23 mouse cellular contexts compared by ENCODE assay signal in genomic region chr19:29887476-29887875, GRCm38 (mm10). TPM values are rescaled to one million over a fixed set of nuclear protein-coding genes. Genes with fewer than 3 reads are reported as not detected.
DNase-seq lines count a peak whose midpoint lies in the region; ATAC-seq lines count a peak whose summit lies in the region.
"Had no signal": no experiment of that assay in that cellular context is flagged by ENCODE, and none has a peak within 500 bp of the region (broad histone marks: within the 10 kb centered on the region; RNA-seq: fewer than 3 reads in every experiment).

No protein-coding gene starts in this region.

- peak; percentile 44 for DNase-seq in 3134 (ENCODE audit: extremely low read depth, insufficient read length, low spot score)
- DNase-seq in 416B (ENCODE audit: low read depth): peak; percentile 39
- DNase-seq in Muller cell, postnatal 12 days (ENCODE audit: inconsistent ontology term): peak; percentile 58
- peak; percentile 41 for DNase-seq in brain, adult 2 months (ENCODE audit: low read depth, low spot score)
- no peak for DNase-seq in T-cell, adult 2 months (ENCODE audit: low spot score)
- DNase-seq: adrenal gland, adult 8-10 months; adrenal gland, postnatal 14 days; adrenal gland, postnatal 36 days; cerebellum, adult 11 months; cerebellum, adult 18-20 months; cerebellum, adult 8-10 months; cerebellum, adult 9-11 months; cerebellum, postnatal 14 days; cerebellum, postnatal 36 days; embryo, embryonic 11 days had no signal

- ATAC-seq in megakaryocyte, adult 5-6 weeks (ENCODE audit: poor library complexity, severe bottlenecking): no peak
- no peak for ATAC-seq in activated CD4-positive, CD25-positive, alpha-beta regulatory T cell, adult 4 months
- ATAC-seq: CD4-positive, CD25-positive, alpha-beta regulatory T cell, adult 4 months; forebrain, embryonic 14.5 days; forebrain, embryonic 16.5 days; Patski had no signal

RNA-seq across cellular contexts. Expression of gene Il33, which starts 37.4 kb away (rescaled TPM):
- total RNA-seq in megakaryocyte, adult 5-6 weeks (2015): not detected in 2 replicates
- not detected in 2 replicates for total RNA-seq in megakaryocyte, adult 5-6 weeks (2017)
- polyA plus RNA-seq in activated CD4-positive, CD25-positive, alpha-beta regulatory T cell, adult 4 months (2017; shearing (Covaris generic)): not detected
- total RNA-seq: common myeloid progenitor, adult 5-6 weeks had no signal
- polyA plus RNA-seq: CD4-positive, CD25-positive, alpha-beta regulatory T cell, adult 4 months; erythroblast, embryonic 14.5 days had no signal
